Mouse (Mus musculus) adrenal gland, adult (tissue): ENCODE measurements around the gene Mterf2.

ENCODE experiments used
- DNase-seq, 2 experiments: peaks; one replicate each; pipeline ENCODE4 v3.0.0; 2022 to 2023; ENCODE audit warnings: low spot score in 1 of 2; ENCODE audit not compliant: inconsistent age in 2 of 2

The Mterf2 gene

GRCm38 (mm10) chr10:85127395-85128287, at the start of gene Mterf2:
Gene Mterf2 (minus strand): TSS chr10:85128027.
- peak; percentile 95 to 98 for DNase-seq

DNA sequence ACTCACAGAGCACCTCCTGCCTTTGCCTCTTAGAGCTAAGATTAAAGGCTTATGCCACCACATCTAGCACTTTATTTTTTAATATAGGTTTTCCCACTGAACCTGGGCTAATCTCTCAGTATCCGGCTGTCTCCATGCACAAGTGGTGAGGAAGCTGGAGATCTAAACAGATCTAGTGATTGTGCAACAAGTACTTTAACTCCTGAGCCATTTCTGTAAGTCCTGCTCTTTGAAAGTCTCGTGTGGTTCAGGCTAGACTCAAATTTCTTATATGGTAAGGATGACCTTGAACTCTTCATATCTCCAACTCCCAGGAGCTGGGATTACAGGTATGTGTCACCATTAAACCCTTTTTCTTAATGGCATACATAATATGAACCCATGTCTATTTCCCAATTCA, 48.8 kb upstream of the Mterf2 start:
- no peak for DNase-seq

GRCm38 (mm10) chr10:85165306-85165705, 37.5 kb upstream of the Mterf2 start:
- no peak for DNase-seq

- DNase-seq = no peak
Observed at GRCm38 (mm10) chr10:85164791-85165190, 37.0 kb upstream of the Mterf2 start.

DNA sequence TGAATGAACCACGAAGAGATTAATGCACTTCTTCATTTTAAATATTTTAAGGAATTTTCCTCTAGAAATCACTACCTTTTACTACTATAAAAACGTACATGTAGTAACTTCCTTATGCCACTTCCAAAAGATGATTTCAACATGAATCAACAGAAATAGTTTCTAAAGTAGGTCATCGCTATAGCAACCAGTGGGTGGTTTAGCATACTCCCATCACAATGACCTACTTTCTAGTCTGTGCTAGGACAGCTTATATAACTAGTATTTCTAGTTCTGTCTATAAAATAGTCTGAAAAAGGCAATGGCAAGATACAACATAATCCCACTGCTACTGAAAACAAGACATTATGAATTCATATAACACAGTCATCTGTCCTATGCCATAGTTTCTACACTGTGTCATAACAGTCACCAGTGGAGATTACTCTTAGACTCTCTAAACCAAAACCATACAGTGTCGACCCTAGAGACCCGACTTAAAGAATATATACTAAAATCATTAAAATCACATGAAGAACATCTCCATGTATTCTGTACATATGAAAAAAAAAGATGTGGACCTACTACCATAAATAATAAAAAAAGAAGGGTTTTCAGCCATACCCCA, 34.0 kb upstream of the Mterf2 start:
- peak in 1 of 2 experiments; percentile 71 for DNase-seq

- no peak for DNase-seq
Observed at GRCm38 (mm10) chr10:85159989-85160619, 32.3 kb upstream of the Mterf2 start.

DNA sequence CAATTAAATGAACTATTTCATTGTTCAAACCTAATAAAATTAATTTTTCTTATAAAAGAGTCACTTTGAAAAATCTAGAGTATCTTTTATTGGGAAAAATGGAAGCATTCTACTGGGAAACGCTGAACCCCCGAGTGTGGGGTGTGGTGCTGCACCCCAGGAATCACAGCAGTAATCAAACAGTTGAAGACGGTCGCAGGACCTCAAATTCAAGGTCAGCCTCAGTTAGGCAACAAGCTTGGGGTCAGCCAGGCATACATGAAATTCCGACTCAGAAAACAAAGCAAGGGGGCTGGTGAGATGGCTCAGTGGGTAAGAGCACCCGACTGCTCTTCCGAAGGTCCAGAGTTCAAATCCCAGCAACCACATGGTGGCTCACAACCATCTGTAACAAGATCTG, 29.6 kb upstream of the Mterf2 start:
- DNase-seq = no peak

GRCm38 (mm10) chr10:85154195-85154594, 26.4 kb upstream of the Mterf2 start:
- peak; percentile 51 to 88 for DNase-seq

DNA sequence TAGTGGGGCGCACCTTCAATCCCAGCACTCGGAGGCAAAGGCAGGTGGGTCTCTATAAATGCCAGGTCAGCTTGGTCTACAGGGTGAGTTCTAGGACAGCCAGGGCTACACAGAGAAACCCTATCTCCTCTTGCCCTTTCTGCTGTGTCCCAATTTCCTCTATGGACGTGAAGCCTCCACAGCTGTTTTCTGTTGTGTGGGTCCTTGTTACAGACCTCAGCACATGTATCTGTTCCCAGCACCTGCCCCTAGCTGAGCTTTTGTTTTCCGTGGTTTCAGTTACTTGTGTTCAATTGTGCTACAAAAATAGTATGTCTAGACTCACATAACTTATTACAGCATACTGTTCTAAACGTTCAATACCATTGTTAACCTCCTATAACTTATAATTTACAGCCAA, 21.4 kb upstream of the Mterf2 start:
- DNase-seq = no peak

- DNase-seq = no peak
Observed at GRCm38 (mm10) chr10:85146282-85146681, 18.5 kb upstream of the Mterf2 start.

DNA sequence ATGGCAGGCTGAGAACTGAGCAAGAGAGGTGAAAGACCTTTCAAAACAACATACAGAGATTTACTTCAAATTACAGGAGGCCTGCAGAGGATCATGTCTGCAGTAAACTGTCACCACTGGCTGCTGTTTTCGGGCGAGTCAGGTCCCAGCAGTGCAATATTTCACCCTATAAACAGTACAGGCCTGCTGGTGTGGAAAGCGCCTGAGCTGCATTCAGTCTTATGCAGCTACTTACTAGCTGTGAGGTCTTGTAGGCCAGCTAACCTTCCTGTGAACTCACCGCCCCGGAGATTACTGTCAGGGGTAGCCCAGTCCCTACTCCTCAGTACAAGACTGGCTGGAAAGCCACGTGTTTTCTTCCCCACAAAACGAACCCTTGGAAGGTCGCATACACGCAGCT, 13.6 kb upstream of the Mterf2 start:
- DNase-seq = no peak

DNA sequence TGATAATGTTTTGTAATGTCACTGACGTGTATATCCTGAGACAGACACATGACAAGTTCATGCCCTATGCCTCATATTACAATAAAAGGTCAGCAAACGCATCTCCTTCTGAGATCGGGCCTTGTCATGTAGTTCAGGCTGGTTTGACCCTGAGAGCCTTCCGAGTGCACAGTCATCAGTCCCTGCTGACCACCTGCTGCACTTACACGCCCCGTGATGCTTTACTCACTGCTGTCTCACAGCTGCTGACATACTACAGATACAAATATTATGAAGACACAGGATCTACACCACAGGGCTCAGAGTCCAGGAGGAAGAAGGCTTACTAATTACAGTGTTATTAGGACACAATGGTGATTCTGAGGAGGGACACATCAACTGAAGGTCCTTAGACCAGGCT, 8.7 kb upstream of the Mterf2 start:
- no peak for DNase-seq

GRCm38 (mm10) chr10:85128453-85128852, 626 bp upstream of the Mterf2 start:
- peak; percentile 21 to 64 for DNase-seq

- DNase-seq = no peak
Observed at GRCm38 (mm10) chr10:85125184-85125583, 2.6 kb downstream of the Mterf2 start.

DNA sequence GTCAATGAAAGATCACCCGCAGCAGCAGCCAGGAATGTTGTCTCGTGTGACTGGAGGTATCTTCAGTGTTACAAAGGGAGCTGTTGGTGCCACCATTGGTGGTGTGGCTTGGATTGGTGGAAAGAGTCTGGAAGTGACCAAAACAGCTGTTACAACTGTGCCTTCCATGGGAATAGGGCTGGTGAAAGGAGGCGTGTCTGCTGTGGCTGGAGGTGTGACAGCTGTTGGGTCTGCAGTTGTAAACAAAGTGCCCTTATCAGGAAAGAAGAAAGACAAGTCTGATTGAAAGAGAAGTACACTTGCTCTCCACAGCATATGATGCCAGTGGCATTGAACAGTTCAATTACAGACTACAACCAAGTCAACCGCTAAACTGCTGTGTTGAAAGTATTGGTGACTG, 13.4 kb downstream of the Mterf2 start:
- no peak for DNase-seq

- peak; percentile 42 to 76 for DNase-seq
Observed at GRCm38 (mm10) chr10:85103085-85103885, 24.5 kb downstream of the Mterf2 start.

DNA sequence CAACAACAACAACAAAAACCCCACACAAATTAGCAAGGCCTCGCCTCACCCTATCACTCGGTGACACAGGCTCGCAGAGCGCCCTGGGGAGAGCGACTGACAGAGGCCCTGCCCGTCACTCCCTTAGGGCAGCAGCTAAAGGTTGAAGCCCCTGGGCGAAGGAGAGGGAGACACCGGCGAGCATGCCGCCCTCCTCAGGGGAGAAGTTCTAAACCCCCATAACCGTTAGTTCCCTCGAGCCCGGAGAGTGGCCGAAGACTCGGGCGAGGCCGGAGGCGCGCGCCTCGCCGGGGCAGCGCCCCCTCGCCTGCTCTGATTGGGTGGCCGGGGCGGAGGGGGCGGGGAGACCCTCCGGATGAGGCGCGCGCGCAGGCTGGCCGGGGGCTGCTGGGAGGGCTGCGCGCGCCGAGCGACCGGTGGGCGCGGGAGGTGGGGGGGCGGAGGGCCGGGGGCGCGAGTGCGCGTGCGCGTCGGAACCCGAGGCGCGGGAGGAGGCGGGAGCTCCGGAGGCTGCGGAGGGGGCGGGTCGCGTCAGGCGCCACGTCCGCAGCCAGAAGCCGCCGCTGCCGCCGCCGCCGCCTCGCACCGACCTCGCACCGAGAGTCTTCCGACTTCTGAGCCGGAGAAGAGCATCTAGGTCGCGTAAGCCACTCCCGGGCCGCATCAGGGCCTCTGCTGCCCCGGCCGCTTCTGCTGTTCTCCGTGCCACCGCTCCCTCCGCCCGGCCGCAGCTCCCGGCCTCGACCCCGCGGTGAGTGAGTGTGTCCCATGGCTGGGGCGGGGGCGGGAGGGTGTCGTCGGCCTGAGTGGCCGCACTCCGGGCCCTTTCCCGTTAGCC, 25.4 kb downstream of the Mterf2 start, which contains the start of the genes Fhl4 and Tmem263:
TSS of gene Fhl4 (minus strand) at position 249 of the 838 bp plus-strand sequence.
TSS of gene Tmem263 (plus strand) at position 381 of the 838 bp plus-strand sequence.
- DNase-seq = peak; percentile 87 to 94

DNA sequence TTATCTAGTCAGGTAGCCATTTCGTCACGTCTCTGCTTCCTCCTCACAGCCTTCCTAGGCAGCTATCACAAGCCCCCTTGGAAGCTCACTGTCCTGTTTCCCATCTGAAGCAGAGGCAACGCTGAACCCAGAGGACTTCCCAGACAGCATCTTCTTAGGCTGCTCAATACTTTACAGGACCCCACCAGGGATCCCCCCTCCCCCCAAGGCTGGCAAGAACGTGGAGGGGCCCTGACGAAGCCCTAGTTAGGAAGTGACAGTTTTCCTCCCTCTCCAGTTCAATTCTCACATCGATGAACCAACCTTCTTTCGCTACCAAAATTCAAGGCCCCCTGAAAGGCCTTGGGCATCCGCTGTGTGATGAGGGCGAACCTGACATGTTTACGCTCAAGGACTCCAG, 26.0 kb downstream of the Mterf2 start:
- peak in 1 of 2 experiments; percentile 47 for DNase-seq

- no peak for DNase-seq
Observed at GRCm38 (mm10) chr10:85071605-85072152, 56.1 kb downstream of the Mterf2 start.
